Mouse (Mus musculus): ENCODE results near the gene Lpp.

The Lpp gene

GRCm38 (mm10) chr16:24822182-24822875 is 429.0 kb downstream of the Lpp start:
- no peak for DNase-seq

- no peak for DNase-seq
Observed at GRCm38 (mm10) chr16:24822918-24823317, 429.6 kb downstream of the Lpp start.

- no peak for DNase-seq
Observed at GRCm38 (mm10) chr16:24826390-24826789, 433.1 kb downstream of the Lpp start.

- no peak for DNase-seq
Observed at GRCm38 (mm10) chr16:24828207-24828803, 435.0 kb downstream of the Lpp start.

- no peak for DNase-seq
Observed at GRCm38 (mm10) chr16:24829860-24830259, 436.6 kb downstream of the Lpp start.

- DNase-seq = no peak
Observed at GRCm38 (mm10) chr16:24830939-24831338, 437.6 kb downstream of the Lpp start.

- no peak for DNase-seq
Observed at GRCm38 (mm10) chr16:24833221-24833620, 439.9 kb downstream of the Lpp start.

- no peak for DNase-seq
Observed at GRCm38 (mm10) chr16:24834536-24834935, 441.2 kb downstream of the Lpp start.

GRCm38 (mm10) chr16:24836550-24836949 is 443.2 kb downstream of the Lpp start:
- no peak for DNase-seq

GRCm38 (mm10) chr16:24839018-24839417 is 445.7 kb downstream of the Lpp start:
- no peak for DNase-seq

GRCm38 (mm10) chr16:24840073-24840472 is 446.8 kb downstream of the Lpp start:
- no peak for DNase-seq

GRCm38 (mm10) chr16:24846141-24846540 is 452.8 kb downstream of the Lpp start:
- DNase-seq = peak; percentile 44 to 56

- no peak for DNase-seq
Observed at GRCm38 (mm10) chr16:24859509-24860140, 466.3 kb downstream of the Lpp start.

GRCm38 (mm10) chr16:24860445-24860844 is 467.1 kb downstream of the Lpp start:
- DNase-seq = peak in 1 of 2 experiments; percentile 8

GRCm38 (mm10) chr16:24861374-24861773 is 468.1 kb downstream of the Lpp start:
- no peak for DNase-seq

- DNase-seq = peak; percentile 46
Observed at GRCm38 (mm10) chr16:24874235-24874634, 480.9 kb downstream of the Lpp start.

- DNase-seq = no peak
Observed at GRCm38 (mm10) chr16:24875661-24876060, 482.4 kb downstream of the Lpp start.

- no peak for DNase-seq
Observed at GRCm38 (mm10) chr16:24878977-24879376, 485.7 kb downstream of the Lpp start.

GRCm38 (mm10) chr16:24880698-24881097 is 487.4 kb downstream of the Lpp start:
- no peak for DNase-seq

- no peak for DNase-seq
Observed at GRCm38 (mm10) chr16:24881981-24882775, 488.9 kb downstream of the Lpp start.

- no peak for DNase-seq
Observed at GRCm38 (mm10) chr16:24884017-24884416, 490.7 kb downstream of the Lpp start.

- peak; percentile 48 to 64 for DNase-seq
Observed at GRCm38 (mm10) chr16:24886346-24886745, 493.0 kb downstream of the Lpp start.

- DNase-seq = no peak
Observed at GRCm38 (mm10) chr16:24886943-24887342, 493.6 kb downstream of the Lpp start.
